Mouse (Mus musculus): ENCODE measurements at regions not wholly inside any gene's neighbourhood (a gene's known extent, or its start where the extent isn't known, plus 50 kb on each side); places are given as distances from the start of the nearest gene placed in this dataset.

GRCm38 (mm10) chr13:57246238-57246963 lies 350.6 kb upstream of the Trpc7 start:
- no peak overlapping the region for H3K27ac ChIP-seq
- 64% methylated on average over 18 of the region's 18 CpGs for WGBS

GRCm38 (mm10) chr13:57236917-57237316 lies 341.1 kb upstream of the Trpc7 start:
- no peak for ATAC-seq (replicated peaks; ENCODE audit: insufficient number of reproducible peaks, insufficient read depth, low FRiP score, low read depth)

More at GRCm38 (mm10) chr13:57246238-57246963, 350.6 kb upstream of the Trpc7 start:
- no peaks in the 10 kb centered on the region for H3K9me3 ChIP-seq (replicated peaks)
- no peaks in the 10 kb centered on the region for H3K4me1 ChIP-seq (replicated peaks)
- ATAC-seq (replicated peaks; ENCODE audit: insufficient number of reproducible peaks, insufficient read depth, low FRiP score, low read depth) = no peak
- H3K9ac ChIP-seq = no peak overlapping the region
- H3K36me3 ChIP-seq = no peaks in the 10 kb centered on the region
- H3K4me3 ChIP-seq = no peak overlapping the region
- no peak overlapping the region for H3K4me2 ChIP-seq
- H3K27me3 ChIP-seq = no peaks in the 10 kb centered on the region

GRCm38 (mm10) chr13:57236211-57236610 lies 340.4 kb upstream of the Trpc7 start:
- ATAC-seq (replicated peaks; ENCODE audit: insufficient number of reproducible peaks, insufficient read depth, low FRiP score, low read depth) = no peak
- 60% methylated on average over 5 of the region's 5 CpGs for WGBS
- no peaks in the 10 kb centered on the region for H3K36me3 ChIP-seq

More at GRCm38 (mm10) chr13:57236917-57237316, 341.1 kb upstream of the Trpc7 start:
- Histone ChIP-seq H3K9me3 (replicated peaks) (no peaks in the 10 kb centered on the region), H3K4me3 (no peak overlapping the region), H3K4me2 (no peak overlapping the region), H3K27ac (no peak overlapping the region), H3K4me1 (replicated peaks) (no peaks in the 10 kb centered on the region), H3K27me3 (no peaks in the 10 kb centered on the region), H3K36me3 (no peaks in the 10 kb centered on the region), H3K9ac (no peak overlapping the region)
- 57% methylated on average over 4 of the region's 4 CpGs for WGBS

GRCm38 (mm10) chr13:57232906-57233305 lies 337.1 kb upstream of the Trpc7 start:
- Histone ChIP-seq H3K27me3 (no peaks in the 10 kb centered on the region), H3K27ac (no peak overlapping the region), H3K36me3 (no peaks in the 10 kb centered on the region), H3K4me2 (no peak overlapping the region), H3K9me3 (replicated peaks) (no peaks in the 10 kb centered on the region), H3K4me1 (replicated peaks) (no peaks in the 10 kb centered on the region; the same call in 1 of the 2 replicates), H3K9ac (no peak overlapping the region), H3K4me3 (no peak overlapping the region)
- no peak for ATAC-seq (replicated peaks; ENCODE audit: insufficient number of reproducible peaks, insufficient read depth, low FRiP score, low read depth)
- 80% methylated on average over 5 of the region's 5 CpGs for WGBS

More at GRCm38 (mm10) chr13:57236211-57236610, 340.4 kb upstream of the Trpc7 start:
- Histone ChIP-seq H3K4me1 (replicated peaks) (no peaks in the 10 kb centered on the region), H3K4me3 (no peak overlapping the region), H3K4me2 (no peak overlapping the region), H3K27ac (no peak overlapping the region), H3K9ac (no peak overlapping the region), H3K27me3 (no peaks in the 10 kb centered on the region), H3K9me3 (replicated peaks) (no peaks in the 10 kb centered on the region)

- 44% methylated on average over 3 of the region's 3 CpGs for WGBS
- no peak for ATAC-seq (replicated peaks; ENCODE audit: insufficient number of reproducible peaks, insufficient read depth, low FRiP score, low read depth)
- Histone ChIP-seq H3K4me3 (no peak overlapping the region), H3K4me1 (replicated peaks) (no peaks in the 10 kb centered on the region; the same call in 1 of the 2 replicates), H3K9me3 (replicated peaks) (no peaks in the 10 kb centered on the region), H3K4me2 (no peak overlapping the region), H3K9ac (no peak overlapping the region), H3K27me3 (no peaks in the 10 kb centered on the region), H3K27ac (no peak overlapping the region), H3K36me3 (no peaks in the 10 kb centered on the region)
Observed at GRCm38 (mm10) chr13:57231666-57232065, 335.9 kb upstream of the Trpc7 start.

- H3K9ac ChIP-seq = no peak overlapping the region
- H3K27ac ChIP-seq = no peak overlapping the region
- H3K9me3 ChIP-seq (replicated peaks) = no peaks in the 10 kb centered on the region
- H3K27me3 ChIP-seq = no peaks in the 10 kb centered on the region
- WGBS = 54% methylated on average over 4 of the region's 4 CpGs
- H3K36me3 ChIP-seq = no peaks in the 10 kb centered on the region
- H3K4me3 ChIP-seq = no peak overlapping the region
- ATAC-seq (replicated peaks; ENCODE audit: insufficient number of reproducible peaks, insufficient read depth, low FRiP score, low read depth) = no peak
- H3K4me1 ChIP-seq (replicated peaks) = no peaks in the 10 kb centered on the region; the same call in 1 of the 2 replicates
- H3K4me2 ChIP-seq = no peak overlapping the region
Observed at GRCm38 (mm10) chr13:57230253-57230652, 334.5 kb upstream of the Trpc7 start.

- ATAC-seq (replicated peaks; ENCODE audit: insufficient number of reproducible peaks, insufficient read depth, low FRiP score, low read depth) = no peak
- no peak overlapping the region for H3K27ac ChIP-seq
Observed at GRCm38 (mm10) chr13:57221092-57221491, 325.3 kb upstream of the Trpc7 start.

GRCm38 (mm10) chr13:57216161-57216560 lies 320.4 kb upstream of the Trpc7 start:
- Histone ChIP-seq H3K27me3 (no peaks in the 10 kb centered on the region), H3K9ac (no peak overlapping the region), H3K4me2 (no peak overlapping the region), H3K9me3 (replicated peaks) (no peaks in the 10 kb centered on the region), H3K4me3 (no peak overlapping the region), H3K27ac (no peak overlapping the region), H3K4me1 (replicated peaks) (no peaks in the 10 kb centered on the region), H3K36me3 (no peaks in the 10 kb centered on the region)
- 29% methylated on average over 7 of the region's 7 CpGs for WGBS
- ATAC-seq (replicated peaks; ENCODE audit: insufficient number of reproducible peaks, insufficient read depth, low FRiP score, low read depth) = no peak

More at GRCm38 (mm10) chr13:57221092-57221491, 325.3 kb upstream of the Trpc7 start:
- no peak overlapping the region for H3K9ac ChIP-seq
- H3K27me3 ChIP-seq = no peaks in the 10 kb centered on the region
- no peak overlapping the region for H3K4me3 ChIP-seq
- 52% methylated on average over 8 of the region's 8 CpGs for WGBS
- H3K9me3 ChIP-seq (replicated peaks) = no peaks in the 10 kb centered on the region
- no peaks in the 10 kb centered on the region for H3K4me1 ChIP-seq (replicated peaks)
- no peak overlapping the region for H3K4me2 ChIP-seq
- no peaks in the 10 kb centered on the region for H3K36me3 ChIP-seq

- 61% methylated on average over 1 of the region's 1 CpGs for WGBS
- no peaks in the 10 kb centered on the region for H3K4me1 ChIP-seq (replicated peaks)
- ATAC-seq (replicated peaks; ENCODE audit: insufficient number of reproducible peaks, insufficient read depth, low FRiP score, low read depth) = no peak
Observed at GRCm38 (mm10) chr13:57212251-57212650, 316.5 kb upstream of the Trpc7 start.

GRCm38 (mm10) chr13:57191195-57191594 lies 295.4 kb upstream of the Trpc7 start:
- WGBS = 51% methylated on average over 3 of the region's 3 CpGs
- no peak for ATAC-seq (replicated peaks; ENCODE audit: insufficient number of reproducible peaks, insufficient read depth, low FRiP score, low read depth)
- Histone ChIP-seq H3K9me3 (replicated peaks) (no peaks in the 10 kb centered on the region), H3K36me3 (no peaks in the 10 kb centered on the region), H3K4me1 (replicated peaks) (no peaks in the 10 kb centered on the region), H3K4me3 (no peak overlapping the region), H3K27me3 (no peaks in the 10 kb centered on the region), H3K27ac (no peak overlapping the region), H3K9ac (no peak overlapping the region), H3K4me2 (no peak overlapping the region)

More at GRCm38 (mm10) chr13:57212251-57212650, 316.5 kb upstream of the Trpc7 start:
- Histone ChIP-seq H3K4me3 (no peak overlapping the region), H3K9ac (no peak overlapping the region), H3K36me3 (no peaks in the 10 kb centered on the region), H3K27me3 (no peaks in the 10 kb centered on the region), H3K9me3 (replicated peaks) (no peaks in the 10 kb centered on the region), H3K27ac (no peak overlapping the region), H3K4me2 (no peak overlapping the region)

- no peak for ATAC-seq (replicated peaks; ENCODE audit: insufficient number of reproducible peaks, insufficient read depth, low FRiP score, low read depth)
- H3K36me3 ChIP-seq = no peaks in the 10 kb centered on the region
- H3K27ac ChIP-seq = no peak overlapping the region
- H3K9me3 ChIP-seq (replicated peaks) = no peaks in the 10 kb centered on the region
- no peaks in the 10 kb centered on the region; the same call in 1 of the 2 replicates for H3K4me1 ChIP-seq (replicated peaks)
- 46% methylated on average over 3 of the region's 3 CpGs for WGBS
- no peak overlapping the region for H3K4me3 ChIP-seq
- H3K4me2 ChIP-seq = no peak overlapping the region
- no peak overlapping the region for H3K9ac ChIP-seq
- H3K27me3 ChIP-seq = no peaks in the 10 kb centered on the region
Observed at GRCm38 (mm10) chr13:57189246-57189645, 293.5 kb upstream of the Trpc7 start.

- WGBS = 71% methylated on average over 2 of the region's 2 CpGs
- no peak overlapping the region for H3K4me2 ChIP-seq
- H3K9me3 ChIP-seq (replicated peaks) = no peaks in the 10 kb centered on the region
- no peak overlapping the region for H3K9ac ChIP-seq
- ATAC-seq (replicated peaks; ENCODE audit: insufficient number of reproducible peaks, insufficient read depth, low FRiP score, low read depth) = no peak
- H3K4me1 ChIP-seq (replicated peaks) = no peaks in the 10 kb centered on the region; the same call in 1 of the 2 replicates
- no peak overlapping the region for H3K27ac ChIP-seq
- no peak overlapping the region for H3K4me3 ChIP-seq
- H3K27me3 ChIP-seq = no peaks in the 10 kb centered on the region
- H3K36me3 ChIP-seq = no peaks in the 10 kb centered on the region
Observed at GRCm38 (mm10) chr13:57186168-57186567, 290.4 kb upstream of the Trpc7 start.

All from heart, embryonic 15.5 days (tissue).